Mouse (Mus musculus) retina, postnatal 1 day (tissue): ENCODE results near the gene Tas2r113.
"Not testable (repeated sequence)": the region's sequence is repeated elsewhere in the genome, so short reads cannot be mapped to it uniquely, and the experiment has no call there.

Experiments used
- DNase-seq: peaks from one replicate; pipeline ENCODE4 v3.0.0-alpha.2; 2012

The Tas2r113 gene

DNA sequence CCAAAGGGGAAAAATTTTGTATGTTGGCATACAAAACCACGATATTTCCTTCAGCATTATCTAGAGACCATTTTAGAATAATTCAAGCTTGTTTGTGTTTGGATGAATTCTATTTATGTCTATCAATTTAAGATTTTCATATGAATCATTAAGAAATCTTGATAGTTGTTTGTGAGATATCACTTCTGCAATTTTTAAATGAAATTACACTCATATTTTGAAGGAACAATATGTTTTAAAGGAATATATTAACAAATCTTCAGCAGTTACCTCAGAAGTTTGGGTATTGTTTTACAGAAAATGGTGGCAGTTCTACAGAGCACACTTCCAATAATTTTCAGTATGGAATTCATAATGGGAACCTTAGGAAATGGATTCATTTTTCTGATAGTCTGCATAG, at the start of gene Tas2r113:
Tas2r113 (plus strand) TSS at position 301 of the 400 bp plus-strand sequence.
- no peak for DNase-seq

DNA sequence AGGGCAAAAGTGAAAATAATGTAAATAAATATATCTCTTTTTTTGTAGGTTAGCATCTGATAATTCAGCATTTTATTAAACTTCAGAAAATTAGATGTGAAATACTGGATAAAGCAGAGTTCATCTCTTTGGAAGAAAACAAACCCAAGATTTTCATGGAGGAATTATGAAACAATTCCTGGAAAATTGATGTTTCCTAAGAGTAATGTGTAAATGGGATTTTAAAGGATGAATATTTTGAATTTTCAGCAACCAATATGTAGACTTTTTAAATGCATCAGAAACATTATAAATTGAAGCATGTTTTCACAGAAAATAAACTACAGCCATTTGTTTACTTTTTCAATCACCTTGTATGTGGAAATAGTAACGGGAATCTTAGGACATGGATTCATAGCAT, 46.0 kb upstream of the Tas2r113 start, which contains the start of gene Tas2r123:
Tas2r123 (plus strand) TSS at position 301 of the 400 bp plus-strand sequence.
- no peak for DNase-seq

DNA sequence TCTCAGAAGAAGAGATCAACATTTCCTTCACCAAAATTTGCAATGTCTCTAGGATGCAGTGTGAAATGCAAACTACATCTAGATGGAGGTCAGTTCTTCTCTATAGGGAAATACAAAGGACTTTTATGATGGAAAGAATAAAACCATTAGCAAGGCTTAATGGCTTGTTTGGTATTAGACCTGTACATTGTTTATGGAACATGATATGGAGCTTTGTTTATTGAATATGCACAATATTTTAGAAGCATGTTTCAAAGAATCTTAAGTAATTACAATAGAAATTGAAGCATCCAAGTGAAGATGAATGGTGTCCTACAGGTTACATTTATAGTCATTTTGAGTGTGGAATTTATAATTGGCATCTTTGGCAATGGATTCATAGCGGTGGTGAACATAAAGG, 37.7 kb upstream of the Tas2r113 start, which contains the start of gene Tas2r116:
Tas2r116 (plus strand) TSS at position 301 of the 400 bp plus-strand sequence.
- no peak for DNase-seq

DNA sequence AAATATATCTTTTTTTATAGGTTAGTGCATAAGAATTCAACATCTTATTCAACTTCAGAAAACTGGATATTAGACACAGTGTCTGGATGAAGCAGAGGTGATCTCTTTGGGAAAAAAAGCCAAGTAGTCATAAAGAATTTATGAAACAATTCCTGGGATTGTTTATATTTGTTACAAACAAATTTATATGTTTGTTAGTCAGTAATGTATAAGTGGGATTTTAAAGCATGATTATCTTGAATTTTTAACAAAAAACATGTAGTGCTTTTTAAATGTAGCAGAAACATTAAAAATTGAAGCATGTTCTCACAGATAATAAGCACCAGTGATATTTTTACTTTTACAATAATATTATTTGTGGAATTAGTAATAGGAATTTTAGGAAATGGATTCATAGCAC, 25.1 kb upstream of the Tas2r113 start, which contains the start of gene Tas2r110:
Tas2r110 (plus strand) TSS at position 301 of the 400 bp plus-strand sequence.
- DNase-seq, result no peak

DNA sequence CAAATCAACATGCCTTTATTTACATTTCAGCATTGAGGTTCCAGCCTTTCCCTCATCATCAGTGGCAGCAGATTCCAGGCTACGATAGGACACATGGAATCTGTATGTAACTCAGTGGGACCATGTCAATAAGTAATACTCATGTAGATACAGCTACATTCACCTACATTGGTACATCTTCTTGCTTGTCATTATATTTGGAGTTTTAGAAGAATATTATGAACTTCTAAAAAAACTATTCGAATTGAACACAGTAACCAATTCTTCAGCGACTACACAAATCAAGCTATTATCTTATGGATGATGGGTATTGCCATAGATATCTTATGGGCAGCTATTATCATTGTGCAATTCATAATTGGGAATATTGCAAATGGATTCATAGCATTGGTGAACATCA, 16.5 kb downstream of the Tas2r113 start, which contains the start of gene Tas2r125:
Tas2r125 (plus strand) TSS at position 301 of the 400 bp plus-strand sequence.
- no peak for DNase-seq

DNA sequence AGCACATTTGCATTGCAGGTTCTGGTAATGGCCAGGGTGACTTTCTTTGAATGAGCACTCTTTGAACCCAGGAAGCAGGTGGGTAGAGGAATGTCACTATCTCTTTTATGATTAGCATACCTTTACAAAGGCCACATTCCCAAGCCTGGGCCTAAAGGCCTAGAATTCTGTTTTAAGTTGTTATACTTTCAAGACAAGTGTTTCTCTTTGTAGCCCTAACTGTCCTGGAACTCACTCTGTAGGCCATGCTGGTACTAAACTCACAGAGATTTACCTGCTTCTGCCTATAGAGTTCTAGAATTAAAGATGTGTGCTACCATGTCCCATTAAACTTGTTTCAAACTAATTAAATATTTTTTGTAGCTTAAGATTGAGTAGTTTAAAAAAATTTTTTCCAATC, 48.6 kb downstream of the Tas2r113 start:
- DNase-seq, result not testable (repeated sequence)
